Mouse (Mus musculus) frontal cortex, postnatal 10 days (tissue): ENCODE measurements around the gene Zbtb41.
"Not testable (repeated sequence)": the region's sequence is repeated elsewhere in the genome, so short reads cannot be mapped to it uniquely, and the experiment has no call there.

Source experiments
- DNase-seq, 2 experiments: peaks; one replicate each; pipeline ENCODE4 v3.0.0; 2022; ENCODE audit warnings: low spot score in 2 of 2, mixed read lengths in 1 of 2

Zbtb41 gene

DNA sequence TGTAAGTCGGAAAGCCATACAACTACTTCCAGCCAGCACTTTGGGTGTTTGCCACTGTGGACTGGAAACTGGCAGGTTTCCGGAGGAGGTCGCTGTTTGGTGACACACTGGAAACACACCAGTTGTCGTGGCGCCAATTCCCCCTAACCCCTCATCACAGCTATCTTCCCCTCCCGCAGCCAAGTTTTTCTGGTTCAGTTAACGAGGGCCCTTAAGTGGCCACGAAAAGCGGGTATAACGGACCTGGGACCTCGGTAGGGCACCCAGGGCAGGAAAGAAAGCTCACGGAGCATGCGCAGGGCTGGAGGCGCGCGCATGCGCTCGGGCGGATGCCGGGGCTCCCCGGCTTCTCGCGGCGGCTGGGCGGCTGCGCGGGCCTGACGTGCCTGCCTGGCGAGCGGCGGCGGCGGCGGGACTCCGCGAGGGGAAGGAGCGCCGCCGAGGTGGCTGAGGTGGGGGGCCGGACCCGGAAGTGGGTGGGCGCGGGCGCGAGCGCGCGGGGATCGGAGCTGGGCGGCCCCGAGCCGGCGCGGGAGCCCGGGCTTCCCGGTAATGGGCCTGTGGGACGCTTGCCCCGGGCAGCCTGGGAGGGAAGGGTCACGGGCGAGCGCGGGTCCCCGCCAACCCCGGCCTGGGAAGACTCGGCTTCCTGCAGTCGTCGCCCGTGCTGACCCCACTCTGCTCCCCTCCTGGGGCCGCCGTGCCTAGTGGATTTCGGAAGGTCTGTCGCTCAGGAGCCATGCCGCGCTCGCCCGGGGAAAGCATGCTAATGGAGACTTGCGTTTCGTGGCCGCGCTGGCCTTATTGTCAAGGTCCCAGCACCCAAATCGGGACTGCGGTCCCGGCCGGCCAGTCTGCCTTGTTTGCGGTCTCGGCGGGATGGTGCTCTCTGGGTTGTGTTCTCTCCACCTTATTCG lies at the start of gene Zbtb41:
Gene Zbtb41 (plus strand): TSS at position 414 of the 917 bp plus-strand sequence.
- DNase-seq: peak; percentile 76 to 89

DNA sequence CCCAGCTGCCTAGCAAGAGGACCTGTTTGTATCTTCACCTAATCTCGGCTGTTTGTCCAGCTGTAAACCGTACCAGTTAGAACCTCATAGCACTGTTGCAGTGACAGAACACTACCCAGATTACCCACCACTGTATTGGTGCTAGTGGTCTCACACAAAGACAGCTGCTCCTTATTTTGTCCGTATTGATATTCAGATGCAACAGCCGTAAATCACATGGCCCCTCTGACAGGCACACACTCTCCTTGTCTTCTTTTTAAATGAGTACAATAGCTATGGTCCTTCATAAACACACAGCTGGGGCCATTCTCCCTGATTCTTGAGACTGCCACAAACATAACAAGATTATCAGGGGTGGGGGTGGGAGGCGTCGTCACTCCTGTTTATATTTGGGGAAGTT lies 46.2 kb upstream of the Zbtb41 start:
- no peak for DNase-seq

DNA sequence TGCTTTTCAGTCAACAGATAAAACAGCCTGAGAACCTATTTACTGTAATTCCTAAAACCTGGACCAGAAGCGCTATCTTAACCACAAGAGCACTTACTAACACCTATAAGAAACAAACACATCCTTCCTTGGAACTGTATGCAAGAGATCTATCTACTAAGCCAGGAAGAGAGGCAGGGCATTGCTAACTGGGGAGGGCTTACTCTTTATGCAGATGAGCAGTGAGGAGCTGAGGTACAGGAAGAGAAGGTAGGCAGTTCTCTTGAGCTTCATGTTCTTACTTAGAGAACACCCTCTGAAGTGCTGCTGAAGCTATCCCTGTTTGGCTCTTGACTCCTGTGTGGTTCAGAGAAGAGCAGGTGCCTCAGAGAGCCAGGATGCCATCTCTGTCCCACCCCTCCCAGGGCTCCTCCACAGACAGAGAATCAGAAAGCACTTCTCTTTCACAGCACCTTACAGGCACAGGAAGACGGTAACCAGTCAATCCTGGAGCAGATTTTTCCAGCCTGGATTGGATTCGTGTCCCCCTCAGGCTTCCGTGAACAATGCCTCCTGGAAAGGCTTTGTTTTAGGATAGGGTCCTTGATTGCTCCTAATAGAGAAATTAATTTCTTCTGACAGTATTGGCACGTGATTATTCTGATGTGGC lies 45.3 kb upstream of the Zbtb41 start, which contains the start of gene Crb1:
Gene Crb1 (minus strand): TSS at position 463 of the 649 bp plus-strand sequence.
- DNase-seq: no peak

DNA sequence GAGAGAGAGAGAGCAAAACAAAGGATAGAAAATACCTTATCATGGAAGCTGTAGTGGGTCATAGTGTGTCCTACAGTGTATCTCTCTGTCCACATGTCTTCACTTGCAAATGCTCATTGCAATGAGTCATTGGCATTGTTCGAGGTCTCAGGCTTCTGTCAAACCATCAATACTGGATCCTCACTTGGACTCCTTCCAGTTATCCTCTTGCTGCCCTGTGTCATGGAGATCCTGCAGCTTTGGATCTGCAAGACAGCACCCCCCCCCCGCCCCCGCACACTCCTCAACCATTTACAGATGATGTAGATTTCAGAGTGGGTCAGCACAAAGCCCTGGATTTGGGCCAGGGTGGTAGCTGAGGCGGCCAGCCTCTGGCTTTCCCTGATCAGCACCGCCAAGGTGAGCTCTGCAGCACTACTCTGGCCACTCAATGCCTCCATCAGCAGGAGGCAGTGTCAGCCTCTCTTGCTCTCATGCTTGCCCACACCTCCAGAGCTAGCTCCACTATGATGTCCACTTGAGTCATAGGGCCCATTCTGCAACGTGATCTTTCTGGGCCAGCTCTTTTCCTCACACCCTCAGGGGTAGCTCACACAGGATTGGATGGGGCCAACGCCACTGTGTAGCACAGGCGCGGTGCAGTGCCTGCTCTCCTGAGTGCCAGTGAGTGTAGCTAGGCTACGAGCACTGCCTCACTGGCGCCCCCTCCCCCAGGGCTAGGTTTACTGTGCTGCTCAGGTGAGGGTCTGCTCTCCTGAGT lies 43.0 kb upstream of the Zbtb41 start:
- DNase-seq: no peak

DNA sequence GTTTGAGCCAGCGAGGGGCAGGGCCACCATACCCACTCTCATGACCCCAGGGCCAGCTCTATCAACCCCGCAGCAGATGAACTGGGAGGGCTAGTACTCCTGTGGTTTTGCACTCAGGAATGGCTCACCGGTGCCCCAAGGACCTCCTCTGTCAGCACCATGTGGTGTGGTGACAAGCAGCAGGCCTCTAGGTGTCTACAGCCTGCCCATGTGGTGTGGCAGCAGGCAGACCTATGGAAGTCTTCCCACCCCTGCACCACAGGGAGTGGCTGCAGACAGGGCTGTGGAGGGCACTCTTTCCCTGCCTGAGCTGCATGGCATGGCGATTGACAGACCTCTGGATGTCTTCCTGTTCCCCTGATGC lies 42.5 kb upstream of the Zbtb41 start:
- no peak for DNase-seq

DNA sequence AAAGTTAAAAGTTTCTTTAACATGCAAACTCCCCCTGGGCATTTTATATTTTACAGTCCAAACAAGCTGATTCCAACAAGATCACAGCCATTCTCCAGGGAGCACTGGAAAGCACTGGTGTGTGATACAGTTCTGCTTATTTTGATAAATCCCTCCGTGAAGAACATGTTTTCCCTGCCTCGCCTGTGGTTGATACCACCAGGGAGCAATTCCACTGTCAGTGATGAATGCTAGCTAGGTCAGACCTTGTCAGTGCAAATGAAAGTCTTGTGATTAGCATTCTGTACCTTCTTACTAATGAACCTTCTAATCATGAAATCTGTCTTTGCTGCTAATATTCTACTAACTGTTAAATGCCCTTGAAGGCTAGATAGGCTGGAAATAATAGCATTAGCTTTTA lies 30.3 kb upstream of the Zbtb41 start:
- DNase-seq: no peak

DNA sequence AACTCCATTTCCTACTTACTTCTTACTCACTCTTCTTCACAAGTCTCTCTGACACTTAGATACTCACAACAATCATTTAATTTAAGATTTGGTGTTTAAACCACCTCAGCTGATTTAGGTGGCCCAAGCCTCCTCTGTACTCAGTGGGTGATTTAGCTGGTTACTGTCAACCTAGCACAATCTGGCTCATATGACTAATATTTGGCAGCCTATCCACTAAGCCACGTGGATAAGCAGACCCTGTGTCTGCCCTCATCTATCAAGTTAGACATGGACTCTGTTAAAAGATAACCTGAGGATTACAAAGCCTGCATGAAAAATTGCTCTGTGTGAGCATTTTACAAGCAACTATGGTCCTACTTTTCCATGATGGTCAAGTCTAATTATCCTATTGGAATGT lies 25.5 kb upstream of the Zbtb41 start:
- no peak for DNase-seq

DNA sequence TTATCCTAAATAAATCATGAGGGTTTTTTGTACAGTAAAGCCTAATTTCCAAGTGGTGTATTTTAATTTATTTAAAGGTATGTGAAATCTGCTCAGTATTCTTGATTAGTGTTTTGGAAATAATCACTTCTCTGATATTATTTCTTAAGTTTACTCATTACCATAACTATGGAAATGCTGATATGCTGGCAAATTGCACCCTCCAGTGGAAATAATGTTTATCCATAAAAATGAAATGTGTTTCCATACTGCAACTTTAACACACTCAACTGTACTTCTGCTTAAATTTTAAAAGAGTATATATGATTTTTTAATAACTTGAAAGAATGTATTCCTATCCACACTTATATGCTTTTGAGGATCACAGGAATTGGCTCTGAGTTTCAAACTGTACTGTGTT lies 16.3 kb upstream of the Zbtb41 start:
- no peak for DNase-seq

DNA sequence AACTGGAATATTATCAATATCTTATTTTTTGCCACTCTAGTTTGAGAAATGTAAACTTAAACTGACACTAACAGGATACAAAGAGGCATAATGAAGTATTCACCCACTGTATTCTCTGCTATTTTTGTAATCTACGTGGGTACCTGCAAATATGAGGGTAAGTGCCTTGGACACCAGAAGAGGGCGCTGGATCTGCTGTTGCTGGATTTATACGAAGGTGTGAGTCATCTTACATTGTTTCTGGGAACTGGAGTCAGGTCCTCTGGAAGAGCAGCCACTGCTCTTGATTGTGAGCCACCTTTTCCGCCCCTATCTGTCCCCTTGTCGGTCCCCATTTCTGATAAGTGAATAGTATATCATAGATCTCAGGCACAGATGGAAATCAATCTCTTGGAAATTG lies 14.4 kb upstream of the Zbtb41 start:
- DNase-seq: no peak

DNA sequence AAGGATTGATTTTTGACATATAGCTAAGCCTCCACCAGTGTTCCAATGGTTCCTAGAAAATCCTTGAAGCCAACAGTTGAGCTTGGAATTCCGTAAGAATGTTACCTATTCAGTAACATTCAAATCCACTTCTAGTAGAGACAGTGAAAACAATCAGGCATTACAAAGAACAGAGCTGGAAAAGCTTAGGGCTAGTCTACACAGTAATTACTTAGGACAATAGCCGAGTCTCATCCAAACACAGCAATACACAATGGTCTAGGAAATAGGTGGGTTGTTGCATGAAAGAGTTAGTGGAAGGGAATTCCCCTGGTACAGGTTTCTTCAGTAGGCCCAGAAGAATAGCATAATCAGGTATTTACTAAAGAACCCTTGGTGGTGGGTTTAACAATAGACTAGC lies 9.7 kb upstream of the Zbtb41 start:
- not testable (repeated sequence) for DNase-seq

DNA sequence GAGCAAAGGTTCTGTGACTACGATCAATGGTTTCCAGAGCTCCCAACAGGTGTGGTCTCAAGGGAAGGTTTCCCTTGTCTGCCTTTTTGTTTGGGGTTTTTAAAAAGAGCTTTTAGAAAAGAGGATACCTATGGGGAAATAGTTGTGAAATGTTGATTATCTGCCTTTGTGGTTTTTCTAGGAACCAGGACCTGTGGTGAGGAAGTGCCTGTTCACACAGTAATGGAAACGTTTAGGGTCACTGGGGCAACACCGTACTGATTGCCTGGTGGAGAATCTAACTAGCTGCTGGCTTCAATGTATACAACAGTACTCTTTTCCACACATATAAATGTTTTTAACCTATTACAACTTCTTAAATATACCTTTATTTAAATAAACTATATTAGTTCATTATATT lies 8.6 kb upstream of the Zbtb41 start:
- no peak for DNase-seq

DNA sequence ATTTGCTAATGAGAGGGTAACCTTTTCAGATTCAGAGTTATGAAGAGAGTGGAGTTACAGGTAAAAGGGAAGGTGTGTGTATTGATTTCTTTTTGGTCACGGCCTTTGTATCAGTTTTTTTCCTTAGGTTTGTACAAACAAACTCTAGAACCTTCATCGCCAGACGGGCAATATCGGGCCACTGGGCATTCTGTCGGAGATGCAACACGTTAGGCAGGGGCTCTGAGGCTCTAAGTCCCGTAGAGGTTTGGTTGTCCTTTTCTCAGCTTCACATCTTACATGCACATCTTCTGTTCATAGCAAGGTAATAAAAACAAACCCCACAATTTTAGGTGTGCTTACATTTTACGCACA lies 590 bp upstream of the Zbtb41 start:
- DNase-seq: no peak

DNA sequence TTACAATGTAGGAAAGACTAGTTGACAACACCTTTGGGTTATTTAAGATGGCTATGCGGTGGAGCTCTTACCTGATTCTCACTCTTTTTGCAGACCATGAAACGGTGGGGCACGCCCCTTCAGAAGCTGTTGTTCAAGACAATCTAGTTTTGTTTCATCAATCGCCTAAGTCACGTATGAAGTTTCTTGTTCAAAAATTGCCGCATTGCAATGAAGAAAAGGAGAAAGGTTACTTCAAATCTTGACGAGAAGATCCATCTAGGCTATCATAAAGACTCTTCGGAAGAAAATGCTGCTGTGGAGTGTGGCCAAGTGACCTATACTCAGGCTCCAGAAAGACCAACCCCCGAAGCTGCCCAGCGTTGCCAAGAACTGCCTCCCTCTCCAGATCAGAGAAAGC lies 853 bp downstream of the Zbtb41 start:
- DNase-seq: no peak

DNA sequence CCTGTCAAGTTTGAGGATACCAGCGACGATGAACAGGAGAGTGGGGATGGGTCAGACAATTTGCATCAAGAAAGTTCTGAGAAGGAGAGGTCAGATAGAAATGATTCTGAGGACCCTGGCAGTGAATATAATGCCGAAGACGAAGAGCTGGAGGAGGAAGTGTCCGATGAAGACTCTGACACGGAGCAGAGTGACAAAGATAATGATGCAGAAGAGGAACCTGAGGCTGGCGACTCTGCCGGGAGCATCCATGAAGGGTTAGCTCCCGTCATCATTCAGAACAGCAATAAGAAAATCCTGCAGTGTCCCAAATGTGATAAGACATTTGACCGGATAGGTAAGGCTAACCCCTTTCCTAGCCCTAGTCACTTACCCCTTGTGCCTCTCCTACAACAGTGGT lies 1.8 kb downstream of the Zbtb41 start:
- no peak for DNase-seq

DNA sequence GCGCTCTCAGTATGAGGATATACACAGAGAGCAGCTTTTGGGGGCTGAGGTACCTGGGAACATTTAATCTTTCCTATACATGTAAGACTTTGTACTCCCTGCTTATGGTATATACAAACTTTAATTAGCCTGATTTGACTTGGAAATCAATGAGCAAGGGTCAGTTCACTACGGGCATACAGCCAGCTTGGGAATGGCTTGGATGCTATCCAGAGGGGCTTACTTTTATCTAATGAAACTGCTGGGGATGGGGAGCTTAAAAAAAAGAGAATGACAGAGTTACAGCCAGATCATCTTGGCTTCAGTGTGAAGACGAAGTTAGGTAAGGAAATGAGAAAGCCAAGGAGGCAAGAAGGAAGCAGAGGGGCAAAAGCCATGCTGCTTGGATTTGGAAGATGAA lies 2.9 kb downstream of the Zbtb41 start:
- no peak for DNase-seq

DNA sequence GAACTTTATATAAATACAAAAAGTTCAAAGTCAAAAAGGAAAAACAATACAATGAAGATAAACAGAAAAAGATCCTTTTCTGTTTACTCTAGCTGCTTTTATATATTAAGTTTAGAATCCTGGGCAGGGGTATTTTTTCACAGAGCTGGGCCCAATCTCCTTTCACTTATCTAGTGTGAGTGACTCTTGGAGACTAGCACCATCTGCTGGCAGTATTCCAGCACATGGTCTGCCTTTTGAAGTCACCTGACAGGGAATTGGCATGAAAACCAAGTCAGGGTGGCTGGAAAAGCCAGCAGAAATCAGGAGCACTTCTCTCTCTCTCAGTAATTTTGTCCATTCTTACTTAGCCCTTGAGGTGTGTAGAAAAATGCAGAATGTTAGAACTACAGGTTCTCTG lies 16.3 kb downstream of the Zbtb41 start:
- DNase-seq: no peak

DNA sequence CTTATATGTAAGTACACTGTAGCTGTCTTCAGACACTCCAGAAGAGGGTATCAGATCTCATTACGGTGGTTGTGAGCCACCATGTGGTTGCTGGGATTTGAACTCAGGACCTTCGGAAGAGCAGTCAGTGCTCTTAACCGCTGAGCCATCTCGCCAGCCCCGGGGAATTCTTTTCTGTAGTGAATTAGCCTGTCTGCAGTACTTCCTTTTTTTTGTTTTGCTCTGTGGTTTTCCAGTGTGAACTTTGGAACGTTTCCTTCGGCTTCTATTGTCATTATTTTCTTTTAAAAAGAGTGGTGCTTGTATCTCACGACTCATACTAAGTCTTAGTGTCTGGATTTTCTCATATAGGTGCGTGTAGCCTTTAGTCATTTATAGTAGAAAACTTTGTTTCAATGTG lies 21.0 kb downstream of the Zbtb41 start:
- not testable (repeated sequence) for DNase-seq

DNA sequence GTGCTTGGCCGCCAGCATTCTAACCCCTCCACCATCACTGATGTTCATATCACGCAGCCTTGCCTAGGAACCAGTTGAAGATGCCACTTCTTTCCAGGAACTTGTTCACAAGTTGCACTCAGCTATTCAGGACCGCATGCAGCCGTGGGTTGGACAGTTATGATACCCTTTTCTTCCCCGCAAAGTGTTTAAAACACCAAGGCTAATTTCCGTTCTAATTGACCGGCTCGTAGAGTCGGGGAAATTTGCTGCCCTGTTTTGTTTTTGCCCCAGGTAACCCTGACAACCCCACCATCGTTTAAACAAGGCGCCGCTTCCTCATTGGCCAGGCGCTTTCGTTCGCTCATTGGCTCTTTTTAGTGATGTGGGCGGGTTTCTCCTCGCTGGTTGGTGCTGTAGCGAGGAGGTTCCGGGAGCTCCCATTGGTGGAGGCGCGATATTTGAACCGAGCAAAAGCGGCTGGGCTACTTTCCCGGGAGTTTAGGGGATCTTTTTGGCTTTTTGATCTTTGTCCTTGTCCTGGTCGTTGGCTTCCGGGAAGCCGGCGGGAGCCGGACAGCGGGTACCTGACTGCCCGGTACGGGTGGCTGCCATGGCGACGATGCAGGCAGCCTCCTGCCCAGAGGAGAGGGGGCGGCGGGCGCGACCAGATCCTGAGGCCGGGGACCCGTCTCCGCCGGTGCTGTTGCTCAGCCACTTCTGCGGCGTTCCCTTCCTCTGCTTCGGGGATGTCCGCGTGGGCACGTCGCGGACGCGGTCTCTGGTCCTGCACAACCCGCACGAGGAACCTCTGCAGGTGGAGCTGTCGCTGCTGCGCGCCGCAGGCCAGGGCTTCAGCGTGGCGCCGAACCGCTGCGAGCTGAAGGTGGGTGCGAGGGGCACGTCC lies 32.5 kb downstream of the Zbtb41 start, which contains the start of gene Aspm:
Gene Aspm (plus strand): TSS at position 433 of the 886 bp plus-strand sequence.
- peak; percentile 87 to 88 for DNase-seq

DNA sequence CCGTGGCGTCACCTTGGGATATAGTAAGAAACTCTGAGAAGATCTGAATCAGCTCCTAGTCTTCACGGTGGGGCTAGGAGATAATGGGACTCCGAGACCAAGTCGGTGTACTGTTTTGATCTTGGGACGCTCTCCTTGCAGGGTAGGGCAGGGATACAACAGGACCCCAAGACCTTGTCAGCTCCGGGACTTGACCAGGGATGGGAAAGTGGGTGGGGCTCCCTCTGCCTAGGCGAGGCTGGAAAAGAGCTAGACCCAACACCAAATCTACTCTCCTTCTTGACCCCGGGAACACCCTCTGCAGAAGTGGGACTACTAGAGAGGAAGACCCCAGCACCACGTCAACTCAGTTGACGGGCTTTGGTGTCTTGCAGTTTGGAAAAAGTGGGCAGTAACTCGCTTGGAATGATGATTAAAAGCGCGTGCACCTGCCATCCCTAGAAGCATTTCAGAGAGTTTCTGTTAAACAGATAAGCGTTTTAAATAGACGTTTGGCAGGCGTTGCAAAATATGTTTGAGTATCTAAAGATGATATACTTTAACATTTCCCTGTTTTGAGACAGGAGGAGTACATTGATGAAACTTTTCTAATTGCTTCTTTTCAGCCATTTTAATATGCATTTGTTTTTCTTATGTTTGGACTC lies 33.3 kb downstream of the Zbtb41 start:
- no peak for DNase-seq

DNA sequence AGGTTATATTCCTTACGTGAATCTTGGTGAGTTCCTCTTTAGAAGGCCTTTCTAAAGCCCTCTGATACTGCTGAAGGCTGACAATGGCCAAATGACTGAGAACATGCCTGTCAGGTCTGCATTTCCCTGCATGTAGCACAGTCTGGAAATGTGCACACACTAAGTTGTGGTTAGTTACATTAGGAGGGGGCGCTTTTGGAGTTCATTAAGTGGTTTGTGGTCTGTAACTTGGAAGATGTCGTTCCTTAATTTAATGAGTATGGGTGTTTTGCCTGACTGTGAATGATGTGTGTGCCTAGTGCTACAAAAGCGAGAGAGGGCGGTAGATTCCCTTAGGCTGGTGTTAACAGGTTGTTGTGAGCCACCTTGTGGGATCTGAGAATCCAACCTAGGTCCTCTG lies 38.7 kb downstream of the Zbtb41 start:
- no peak for DNase-seq

DNA sequence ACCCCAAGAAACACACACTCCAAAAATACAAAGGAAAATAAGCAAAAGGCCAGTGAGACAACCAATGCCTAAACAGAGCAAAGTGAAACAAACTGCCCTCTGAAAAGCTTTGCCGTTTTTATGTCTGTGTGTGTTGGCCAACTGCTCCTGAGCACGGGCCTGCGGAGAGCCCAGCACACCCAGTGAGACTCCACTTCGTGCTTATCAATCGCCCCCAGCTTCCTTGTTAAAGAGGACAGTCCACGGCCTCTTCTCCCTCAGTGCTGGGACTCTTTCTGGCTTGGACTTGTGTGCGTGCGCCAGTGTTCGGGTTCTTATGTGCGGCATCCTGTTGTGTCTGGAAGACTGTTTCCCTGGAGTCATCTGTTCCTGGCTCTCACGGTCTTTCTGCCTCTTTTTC lies 43.8 kb downstream of the Zbtb41 start:
- no peak for DNase-seq
